Mouse (Mus musculus): ENCODE measurements around the gene Nyap2.

- no peak for TF ChIP-seq CTCF (IDR thresholded peaks at IDR 0.05; ENCODE audit: low read depth)
- no peak for TF ChIP-seq EP300 (optimal IDR thresholded peaks at IDR 0.05)
Measured at GRCm38 (mm10) chr1:81280978-81281377, 204.2 kb downstream of the Nyap2 start.

Measured in stomach, postnatal 0 days (tissue).